Mouse (Mus musculus) forebrain, postnatal 0 days (tissue): ENCODE measurements around the gene Ltc4s. TPM values are rescaled to one million over a fixed set of nuclear protein-coding genes. Genes with fewer than 3 reads are reported as not detected.
A peak's percentile ranks its signal among the peaks of the same experiment; 100 is the strongest.

Experiments used
- ATAC-seq: fragments of 200-750 bp; cut with Nextera tagmentation; 2 replicates; pipeline ENCODE4 v1.8.0; 2017; ENCODE audit warnings: mild to moderate bottlenecking, moderate library complexity
- DNase-seq: peaks from one replicate; pipeline ENCODE4 v3.0.0-alpha.2; 2015
- H3K27ac ChIP-seq: fragments of 300-500 bp; sonication (generic); 2 replicates; pipeline ENCODE4 v1.5.1; 2014; ENCODE audit warnings: low read depth, mild to moderate bottlenecking, antibody characterized with exemption, low read length, moderate library complexity, mixed read lengths
- H3K27me3 ChIP-seq: fragments of 300-500 bp; sonication (generic); 2 replicates; pipeline ENCODE4 v1.6.1; 2014; ENCODE audit warnings: mild to moderate bottlenecking, low read length, mixed read lengths; ENCODE audit not compliant: insufficient read depth
- H3K36me3 ChIP-seq: fragments of 300-500 bp; sonication (generic); 2 replicates; pipeline ENCODE4 v1.6.1; 2014; ENCODE audit warnings: mild to moderate bottlenecking, moderate library complexity; ENCODE audit not compliant: insufficient read depth
- H3K4me1 ChIP-seq: fragments of 300-500 bp; sonication (generic); 2 replicates; pipeline ENCODE4 v1.6.1; 2014; ENCODE audit warnings: antibody characterized with exemption; ENCODE audit not compliant: insufficient read depth
- H3K4me2 ChIP-seq: fragments of 300-500 bp; sonication (generic); 2 replicates; pipeline ENCODE4 v1.6.1; 2014; ENCODE audit warnings: low read depth, mild to moderate bottlenecking, moderate library complexity
- H3K4me3 ChIP-seq: fragments of 300-500 bp; sonication (generic); 2 replicates; pipeline ENCODE4 v1.5.1; 2014; ENCODE audit warnings: low read depth, low read length, mixed read lengths
- H3K9ac ChIP-seq: fragments of 300-500 bp; sonication (generic); 2 replicates; pipeline ENCODE4 v1.6.1; 2014; ENCODE audit warnings: mild to moderate bottlenecking
- H3K9me3 ChIP-seq: fragments of 300-500 bp; sonication (generic); 2 replicates; pipeline ENCODE4 v1.6.1; 2016; ENCODE audit warnings: low read length
- CTCF ChIP-seq: sonication (generic); IDR thresholded peaks from 2 replicates; pipeline ENCODE4 v1.5.1; 2016; ENCODE audit warnings: antibody characterized with exemption, control low read depth, low read depth
- WGBS: fragments of 180-500 bp; shearing (Covaris S2); extraction: QIAGEN DNeasy Blood & Tissue Kit; methylation state at CpG from one replicate; pipeline ENCODE4 v1.1.7; 2014; 5-methylcytosine and 5-hydroxymethylcytosine counted together
- polyA plus RNA-seq: library from polyadenylated mRNA; unstranded; fragments of >200 nt; fragmentation: Nextera tagmentation; extraction: Ambion mirVana; gene quantifications from 2 replicates; pipeline ENCODE4 v1.2.1, GENCODE M21; 2015
- total RNA-seq: library from RNA; depleted of rRNA; stranded (reverse); fragments of >200 nt; gene quantifications from 2 replicates; pipeline ENCODE4 v1.2.3, GENCODE M21; 2014

Gene Ltc4s
- total and polyA plus RNA-seq, 2 experiments from 2014 or later = 6.1 TPM

DNA sequence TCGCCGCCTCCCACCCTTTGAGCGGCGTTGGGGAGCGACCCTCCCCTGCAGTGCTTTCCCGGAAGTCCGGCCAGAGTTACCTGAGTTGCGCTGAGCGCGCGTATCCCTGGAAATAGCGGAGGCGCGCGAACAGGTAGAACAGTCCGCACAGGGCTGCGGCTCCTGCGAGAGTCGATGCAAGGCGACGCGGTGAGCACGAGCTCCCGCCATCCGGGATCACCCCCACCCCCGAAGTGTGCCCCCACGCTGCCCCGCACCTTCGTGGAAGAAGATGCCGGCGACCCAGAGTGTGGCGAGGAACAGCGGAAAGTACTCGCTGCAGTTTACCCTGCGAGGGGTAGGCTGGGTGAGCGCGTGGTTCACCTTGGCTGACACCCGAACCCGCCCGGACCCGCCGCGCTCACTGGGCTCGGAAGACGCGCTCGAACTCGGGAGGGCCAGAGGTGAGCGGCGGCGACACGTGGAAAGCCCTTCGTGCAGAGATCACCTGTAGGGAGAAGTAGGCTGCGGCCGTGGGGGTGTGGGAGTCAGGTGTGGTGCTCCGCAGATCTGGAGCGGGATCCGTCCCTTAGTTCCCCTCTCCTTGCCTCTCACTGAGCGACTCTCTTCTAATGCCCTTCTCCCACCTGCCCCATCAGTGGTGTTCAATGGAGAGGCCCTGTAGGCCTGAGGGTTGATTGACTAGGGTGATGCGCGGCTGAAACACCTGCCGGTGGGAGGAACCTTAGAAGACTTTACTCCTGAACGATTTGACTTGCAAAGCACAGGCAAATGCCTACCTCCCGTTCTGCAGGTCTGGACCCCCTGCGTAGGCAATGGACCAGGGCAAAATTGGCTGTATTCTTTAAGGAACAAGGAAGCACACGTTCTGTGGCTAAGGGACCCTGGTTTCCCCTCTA, 1.2 kb downstream of the Ltc4s start:
- Histone ChIP-seq H3K36me3 (peaks cover 32% of the 10 kb centered on the region), H3K27ac (no peak overlapping the region), H3K9ac (peak overlapping the region; percentile 51), H3K4me2 (peak overlapping the region; percentile 99), H3K4me3 (peak overlapping the region; percentile 59), H3K27me3 (0 out of 2 replicates have a peak, but pooled peaks cover 5% of the 10 kb centered on the region), H3K4me1 (peaks cover 9% of the 10 kb centered on the region), H3K9me3 (no peaks in the 10 kb centered on the region)
- DNase-seq (no peak), ATAC-seq (peak; percentile 25; the same call in 1 of the 2 replicates)
- 3% methylated on average over 66 of the region's 66 CpGs for WGBS
- no peak for TF ChIP-seq CTCF

GRCm38 (mm10) chr11:50236540-50236936, 1.9 kb downstream of the Ltc4s start:
- Histone ChIP-seq H3K36me3 (peaks cover 39% of the 10 kb centered on the region), H3K9ac (peak overlapping the region; percentile 51), H3K4me3 (peak overlapping the region; percentile 59), H3K4me1 (peaks cover 9% of the 10 kb centered on the region), H3K9me3 (no peaks in the 10 kb centered on the region), H3K27ac (no peak overlapping the region), H3K4me2 (peak overlapping the region; percentile 99), H3K27me3 (0 out of 2 replicates have a peak, but pooled peaks cover 5% of the 10 kb centered on the region)
- ATAC-seq (peak; percentile 81), DNase-seq (peak; percentile 91)
- WGBS = under 1% methylated on average over 25 of the region's 27 CpGs
- peak; percentile 65 for TF ChIP-seq CTCF

DNA sequence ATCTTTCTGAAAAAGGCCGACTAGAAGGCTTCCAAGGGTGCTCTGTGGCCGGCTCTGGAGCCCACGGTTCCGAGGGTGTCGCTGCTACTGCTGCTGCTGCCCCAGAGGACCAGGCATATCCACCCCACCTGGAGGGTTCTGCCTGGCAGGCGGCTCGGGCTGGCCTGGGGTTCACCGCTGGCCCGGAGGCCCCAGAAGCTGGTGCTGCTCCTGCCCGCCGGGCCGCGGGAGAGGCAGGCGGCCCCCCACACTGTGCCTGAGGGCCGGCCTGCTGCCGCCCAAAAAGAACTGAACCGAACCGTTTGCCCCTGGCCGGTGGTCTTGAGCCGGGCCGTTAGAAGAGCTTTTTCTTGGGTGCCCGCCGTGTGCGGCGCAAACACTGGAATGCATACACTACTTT, 3.8 kb downstream of the Ltc4s start:
- no peak for TF ChIP-seq CTCF
- WGBS = 96% methylated on average over 25 of the region's 25 CpGs

GRCm38 (mm10) chr11:50233993-50234392, 4.4 kb downstream of the Ltc4s start:
- WGBS = 90% methylated on average over 11 of the region's 11 CpGs
- Histone ChIP-seq H3K4me3 (no peak overlapping the region), H3K9me3 (no peaks in the 10 kb centered on the region), H3K27me3 (0 out of 2 replicates have a peak, but pooled peaks cover 5% of the 10 kb centered on the region), H3K4me2 (no peak overlapping the region), H3K9ac (no peak overlapping the region), H3K27ac (no peak overlapping the region), H3K36me3 (peaks cover 46% of the 10 kb centered on the region), H3K4me1 (peaks cover 11% of the 10 kb centered on the region)
- DNase-seq (no peak), ATAC-seq (no peak)
- TF ChIP-seq CTCF = no peak

More for the DNA sequence above, 3.8 kb downstream of the Ltc4s start:
- DNase-seq (no peak), ATAC-seq (no peak)
- Histone ChIP-seq H3K9ac (no peak overlapping the region), H3K4me2 (no peak overlapping the region), H3K27me3 (0 out of 2 replicates have a peak, but pooled peaks cover 5% of the 10 kb centered on the region), H3K36me3 (peaks cover 46% of the 10 kb centered on the region), H3K27ac (no peak overlapping the region), H3K9me3 (no peaks in the 10 kb centered on the region), H3K4me3 (no peak overlapping the region), H3K4me1 (peaks cover 11% of the 10 kb centered on the region)

- DNase-seq (no peak), ATAC-seq (no peak)
- H3K27me3 ChIP-seq = 0 out of 2 replicates have a peak, but pooled peaks cover 5% of the 10 kb centered on the region
- no peak overlapping the region for H3K27ac ChIP-seq
- TF ChIP-seq CTCF = no peak
- H3K9me3 ChIP-seq = no peaks in the 10 kb centered on the region
- H3K36me3 ChIP-seq = peaks cover 46% of the 10 kb centered on the region
- H3K4me1 ChIP-seq = peaks cover 11% of the 10 kb centered on the region
- H3K4me3 ChIP-seq = no peak overlapping the region
- no peak overlapping the region for H3K4me2 ChIP-seq
- no peak overlapping the region for H3K9ac ChIP-seq
- 95% methylated on average over 13 of the region's 13 CpGs for WGBS
Observed at GRCm38 (mm10) chr11:50233022-50233421, 5.4 kb downstream of the Ltc4s start.

DNA sequence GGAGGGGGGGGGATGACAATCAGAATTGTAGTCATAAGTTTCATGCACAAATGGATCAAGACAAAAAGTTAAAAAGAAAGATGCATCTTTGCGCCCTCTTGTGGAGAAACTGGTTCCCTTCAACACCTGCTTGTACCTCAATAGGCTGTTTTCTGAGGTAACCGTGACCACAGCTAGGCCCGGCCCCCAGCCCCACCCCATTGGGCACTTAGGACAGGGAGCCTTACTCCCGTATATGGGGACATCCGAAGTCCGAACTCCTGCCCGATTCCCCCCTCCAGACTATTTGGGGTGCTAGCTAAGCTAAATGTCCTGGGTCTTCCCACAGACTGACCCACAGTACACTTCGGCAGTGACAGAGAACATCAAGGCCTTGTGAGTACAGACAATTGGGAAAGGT, 7.0 kb downstream of the Ltc4s start:
- ATAC-seq (peak; percentile 34; the same call in 1 of the 2 replicates), DNase-seq (peak; percentile 84)
- no peak overlapping the region for H3K9ac ChIP-seq
- H3K9me3 ChIP-seq = no peaks in the 10 kb centered on the region
- H3K27me3 ChIP-seq = 0 out of 2 replicates have a peak, but pooled peaks cover 5% of the 10 kb centered on the region
- H3K4me2 ChIP-seq = 0 out of 2 replicates have a peak overlapping the region, but pooled peaks have one; percentile 26
- no peak overlapping the region for H3K27ac ChIP-seq
- peaks cover 9% of the 10 kb centered on the region for H3K4me1 ChIP-seq
- peaks cover 46% of the 10 kb centered on the region for H3K36me3 ChIP-seq
- H3K4me3 ChIP-seq = no peak overlapping the region
- TF ChIP-seq CTCF = peak; percentile 69
- WGBS = 21% methylated on average over 8 of the region's 8 CpGs
